Mouse (Mus musculus) testis, adult 2 months (tissue): ENCODE data around the gene Adam8. TPM values are rescaled to one million over a fixed set of nuclear protein-coding genes. Genes with fewer than 3 reads are reported as not detected.

Experiments used
- H3K27ac ChIP-seq: fragments of 200-500 bp; 2 replicates; pipeline ENCODE4 v1.5.1; 2012; ENCODE audit warnings: low read depth, low read length; ENCODE audit not compliant: control insufficient read depth, insufficient read depth
- H3K27me3 ChIP-seq: fragments of 200-500 bp; 2 replicates; pipeline ENCODE4 v1.6.1; 2012; ENCODE audit warnings: mild to moderate bottlenecking, low read length, moderate library complexity; ENCODE audit not compliant: control insufficient read depth, insufficient read depth
- H3K36me3 ChIP-seq: fragments of 200-500 bp; 2 replicates; pipeline ENCODE4 v1.6.1; 2012; ENCODE audit warnings: mild to moderate bottlenecking, low read length; ENCODE audit not compliant: control insufficient read depth, insufficient read depth
- H3K4me1 ChIP-seq: fragments of 200-500 bp; 2 replicates; pipeline ENCODE4 v1.6.1; 2012; ENCODE audit warnings: low read length; ENCODE audit not compliant: control insufficient read depth, insufficient read depth
- H3K4me3 ChIP-seq: fragments of 200-500 bp; 2 replicates; pipeline ENCODE4 v1.5.1; 2012; ENCODE audit warnings: low read depth, mild to moderate bottlenecking, low read length, moderate library complexity, mixed read lengths; ENCODE audit not compliant: control insufficient read depth
- CTCF ChIP-seq: fragments of 200-500 bp; IDR thresholded peaks from 2 replicates; pipeline ENCODE4 v1.5.1; 2012; ENCODE audit warnings: low read depth, mild to moderate bottlenecking, inconsistent platforms, low read length, moderate library complexity; ENCODE audit not compliant: control insufficient read depth, insufficient read depth, insufficient replicate concordance
- POLR2A ChIP-seq: fragments of 200-500 bp; IDR thresholded peaks from 2 replicates; pipeline ENCODE4 v1.6.1; 2012; ENCODE audit warnings: low read depth, mild to moderate bottlenecking, inconsistent platforms, low read length, moderate library complexity; ENCODE audit not compliant: control insufficient read depth
- polyA plus RNA-seq: library from polyadenylated mRNA; depleted of rRNA; stranded (reverse); fragments of >200 nt; gene quantifications from 2 replicates; pipeline ENCODE4 v1.2.3, GENCODE M21; 2012

Adam8 gene
- polyA plus RNA-seq, 1 experiment, result 7.0 TPM

- Histone ChIP-seq H3K4me3 (peak overlapping the region; percentile 60), H3K27ac (peak overlapping the region; percentile 75), H3K36me3 (no peaks in the 10 kb centered on the region), H3K27me3 (no peaks in the 10 kb centered on the region), H3K4me1 (no peaks in the 10 kb centered on the region)
- TF ChIP-seq POLR2A (no peak), CTCF (no peak)
Measured at GRCm38 (mm10) chr7:139957437-139957836, 34.9 kb downstream of the Adam8 start.

- H3K4me1 ChIP-seq, result peaks cover 2% of the 10 kb centered on the region; the same call in 1 of the 2 replicates
- H3K36me3 ChIP-seq, result no peaks in the 10 kb centered on the region
- no peaks in the 10 kb centered on the region for H3K27me3 ChIP-seq
- H3K4me3 ChIP-seq, result no peak overlapping the region; the same call in 1 of the 2 replicates
- no peak for TF ChIP-seq CTCF
- peak; percentile 39; the same call in 1 of the 2 replicates for TF ChIP-seq POLR2A
- H3K27ac ChIP-seq, result no peak overlapping the region
Measured at GRCm38 (mm10) chr7:139956658-139957057, 35.7 kb downstream of the Adam8 start.

GRCm38 (mm10) chr7:139955505-139955904 lies 36.9 kb downstream of the Adam8 start:
- H3K27me3 ChIP-seq, result no peaks in the 10 kb centered on the region

GRCm38 (mm10) chr7:139951991-139952633 lies 40.2 kb downstream of the Adam8 start:
- Histone ChIP-seq H3K36me3 (no peaks in the 10 kb centered on the region), H3K4me1 (peaks cover 13% of the 10 kb centered on the region), H3K27me3 (no peaks in the 10 kb centered on the region; the same call in 1 of the 2 replicates), H3K4me3 (no peak overlapping the region), H3K27ac (no peak overlapping the region)
- TF ChIP-seq CTCF (no peak), POLR2A (no peak)

More at GRCm38 (mm10) chr7:139955505-139955904, 36.9 kb downstream of the Adam8 start:
- Histone ChIP-seq H3K36me3 (no peaks in the 10 kb centered on the region), H3K4me3 (no peak overlapping the region), H3K4me1 (peaks cover 4% of the 10 kb centered on the region; the same call in 1 of the 2 replicates), H3K27ac (no peak overlapping the region)
- TF ChIP-seq POLR2A, result no peak
- TF ChIP-seq CTCF, result no peak

- H3K4me3 ChIP-seq, result peak overlapping the region; percentile 81
- TF ChIP-seq CTCF (no peak), POLR2A (no peak; the same call in 1 of the 2 replicates)
- H3K36me3 ChIP-seq, result no peaks in the 10 kb centered on the region
- peak overlapping the region; percentile 37; the same call in 1 of the 2 replicates for H3K27ac ChIP-seq
- no peaks in the 10 kb centered on the region; the same call in 1 of the 2 replicates for H3K27me3 ChIP-seq
- peaks cover 14% of the 10 kb centered on the region for H3K4me1 ChIP-seq
Measured at GRCm38 (mm10) chr7:139951079-139951478, 41.3 kb downstream of the Adam8 start.

- TF ChIP-seq CTCF (no peak), POLR2A (no peak)
- Histone ChIP-seq H3K27me3 (no peaks in the 10 kb centered on the region; the same call in 1 of the 2 replicates), H3K4me3 (peak overlapping the region; percentile 81), H3K4me1 (peaks cover 19% of the 10 kb centered on the region), H3K27ac (peak overlapping the region; percentile 73), H3K36me3 (no peaks in the 10 kb centered on the region)
Measured at GRCm38 (mm10) chr7:139950283-139950971, 41.9 kb downstream of the Adam8 start.

- Histone ChIP-seq H3K4me3 (peak overlapping the region; percentile 81), H3K27ac (peak overlapping the region; percentile 73), H3K36me3 (no peaks in the 10 kb centered on the region), H3K27me3 (no peaks in the 10 kb centered on the region; the same call in 1 of the 2 replicates), H3K4me1 (peaks cover 24% of the 10 kb centered on the region)
- TF ChIP-seq CTCF (peak; percentile 23; the same call in 1 of the 2 replicates), POLR2A (no peak)
Measured at GRCm38 (mm10) chr7:139949893-139950282, 42.5 kb downstream of the Adam8 start.
